In the genomic region with DNA sequence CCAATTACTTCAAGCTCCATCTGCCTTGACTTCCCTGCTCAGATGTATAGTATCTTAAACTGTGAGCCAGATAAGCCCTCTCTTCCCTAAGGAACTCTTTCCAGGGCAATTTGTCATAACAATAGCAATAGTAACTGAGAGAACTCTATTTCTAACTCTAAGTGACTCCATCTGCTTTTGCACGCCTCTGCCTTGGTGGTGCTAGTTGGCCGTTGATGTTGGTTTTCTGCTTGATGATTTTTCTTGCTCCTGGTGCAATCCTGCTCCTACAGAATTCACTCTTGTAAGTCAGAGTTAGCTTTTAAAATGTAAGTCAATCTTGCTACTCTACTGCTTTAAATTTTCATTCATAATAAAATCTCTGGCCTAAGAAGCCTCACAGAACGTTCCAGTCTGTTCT, we compare ENCODE assay signal across 36 mouse cellular contexts. TPM values are rescaled to one million over a fixed set of nuclear protein-coding genes. Genes with fewer than 3 reads are reported as not detected.
A peak's percentile ranks its signal among the peaks of the same experiment; 100 is the strongest.
DNase-seq lines count a peak whose midpoint lies in the region; ATAC-seq and TF ChIP-seq lines count a peak whose summit lies in the region.
"Had no signal": no experiment of that assay in that cellular context is flagged by ENCODE, and none has a peak within 500 bp of the region (broad histone marks: within the 10 kb centered on the region; RNA-seq: fewer than 3 reads in every experiment).

No protein-coding gene starts in this region.

- peak; percentile 45 for ATAC-seq in forebrain, postnatal 0 days
- ATAC-seq in forebrain, embryonic 12.5 days (ENCODE audit: low FRiP score): no peak
- ATAC-seq: forebrain, embryonic 13.5 days; forebrain, embryonic 16.5 days; hindbrain, embryonic 16.5 days; intestine, embryonic 15.5 days had no signal

- no peak overlapping the region for H3K4me2 ChIP-seq in forebrain, postnatal 0 days (ENCODE audit: low read depth)
- H3K4me2 ChIP-seq in forebrain, embryonic 12.5 days: no peak overlapping the region
- H3K4me2 ChIP-seq: embryonic facial prominence, embryonic 13.5 days; forebrain, embryonic 13.5 days; heart, embryonic 11.5 days; hindbrain, embryonic 12.5 days; intestine, embryonic 15.5 days had no signal

- WGBS in forebrain, postnatal 0 days: 83% methylated on average over 3 of the region's 3 CpGs
- WGBS in forebrain, embryonic 12.5 days: 87% methylated on average over 3 of the region's 3 CpGs

- H3K9ac ChIP-seq in forebrain, postnatal 0 days: no peak overlapping the region
- H3K9ac ChIP-seq in forebrain, embryonic 12.5 days: no peak overlapping the region
- H3K9ac ChIP-seq: embryonic facial prominence, embryonic 13.5 days; forebrain, embryonic 13.5 days; hindbrain, embryonic 12.5 days; intestine, embryonic 15.5 days had no signal

- no peaks in the 10 kb centered on the region for H3K4me1 ChIP-seq in forebrain, postnatal 0 days (ENCODE audit: insufficient read depth)
- no peaks in the 10 kb centered on the region for H3K4me1 ChIP-seq in forebrain, embryonic 12.5 days
- H3K4me1 ChIP-seq: embryonic facial prominence, embryonic 10.5 days; embryonic facial prominence, embryonic 13.5 days; forebrain, embryonic 13.5 days; hindbrain, embryonic 12.5 days; intestine, embryonic 15.5 days had no signal

- no peaks in the 10 kb centered on the region for H3K36me3 ChIP-seq in forebrain, postnatal 0 days (ENCODE audit: insufficient read depth)
- H3K36me3 ChIP-seq in forebrain, embryonic 12.5 days (replicated peaks): no peaks in the 10 kb centered on the region
- H3K36me3 ChIP-seq: embryonic facial prominence, embryonic 10.5 days; embryonic facial prominence, embryonic 13.5 days; hindbrain, embryonic 12.5 days; intestine, embryonic 15.5 days had no signal

- no peaks in the 10 kb centered on the region for H3K9me3 ChIP-seq in forebrain, postnatal 0 days (ENCODE audit: low read length)
- no peaks in the 10 kb centered on the region for H3K9me3 ChIP-seq in forebrain, embryonic 12.5 days
- H3K9me3 ChIP-seq: embryonic facial prominence, embryonic 10.5 days; embryonic facial prominence, embryonic 13.5 days; forebrain, embryonic 13.5 days; hindbrain, embryonic 12.5 days; intestine, embryonic 15.5 days had no signal

- DNase-seq in forebrain, postnatal 0 days: no peak
- DNase-seq in frontal cortex, postnatal 36 days (ENCODE audit: low spot score in 2 of 2): peak; percentile 10 to 37
- DNase-seq in frontal cortex, postnatal 14 days (ENCODE audit: low spot score in 2 of 2): no peak
- DNase-seq in left cerebral cortex, postnatal 36 days (ENCODE audit: low spot score in 2 of 2): peak; percentile 5 to 12
- DNase-seq in left cerebral cortex, adult 11 months (ENCODE audit: low spot score): no peak
- peak; percentile 26 for DNase-seq in brain, adult 2 months (ENCODE audit: low read depth, low spot score)
- DNase-seq in T-cell, adult 2 months (ENCODE audit: low spot score): no peak
- DNase-seq: adrenal gland, postnatal 10 days; adrenal gland, postnatal 36 days; cerebellum, adult 11-12 months; cerebellum, adult 8-10 months; cerebellum, postnatal 10 days; cerebellum, postnatal 36 days; embryo, embryonic 11 days; gastrocnemius, adult 2 months; gastrocnemius, postnatal 14 days; heart, adult 11 months had no signal

- no peak overlapping the region for H3K4me3 ChIP-seq in forebrain, postnatal 0 days (ENCODE audit: low read depth, low read length)
- no peak overlapping the region for H3K4me3 ChIP-seq in forebrain, embryonic 12.5 days (replicated peaks)
- H3K4me3 ChIP-seq: embryonic facial prominence, embryonic 10.5 days; embryonic facial prominence, embryonic 13.5 days; erythroblast, embryonic 14.5 days; forebrain, embryonic 13.5 days; gastrocnemius, adult 2 months; hindbrain, embryonic 12.5 days; intestine, embryonic 15.5 days had no signal

- H3K27ac ChIP-seq in forebrain, postnatal 0 days (ENCODE audit: low read depth, low read length): no peak overlapping the region
- no peak overlapping the region for H3K27ac ChIP-seq in forebrain, embryonic 12.5 days
- H3K27ac ChIP-seq: embryonic facial prominence, embryonic 10.5 days; embryonic facial prominence, embryonic 13.5 days; forebrain, embryonic 13.5 days; gastrocnemius, adult 2 months; hindbrain, embryonic 12.5 days; intestine, embryonic 15.5 days had no signal

- intact Hi-C loops in left cerebral cortex, postnatal 36 days (cut with DNase I): no loop called here

- H3K27me3 ChIP-seq in forebrain, postnatal 0 days (ENCODE audit: insufficient read depth, low read length): no peaks in the 10 kb centered on the region
- H3K27me3 ChIP-seq in forebrain, embryonic 12.5 days: no peaks in the 10 kb centered on the region
- H3K27me3 ChIP-seq: embryonic facial prominence, embryonic 13.5 days; forebrain, embryonic 13.5 days; hindbrain, embryonic 12.5 days; intestine, embryonic 15.5 days had no signal

- TF ChIP-seq CTCF in forebrain, postnatal 0 days (IDR thresholded peaks at IDR 0.05; ENCODE audit: low read depth): no peak

RNA-seq across cellular contexts. Expression of a gene that starts 44.1 kb away (rescaled TPM):
- total RNA-seq in forebrain, postnatal 0 days (2014; rRNA removed): not detected in 2 replicates
- not detected in 2 replicates for polyA plus RNA-seq in forebrain, postnatal 0 days (2015; fragmentation: Nextera tagmentation; extraction: Ambion mirVana)
- polyA plus RNA-seq in forebrain, embryonic 12.5 days (2016; fragmentation: Nextera tagmentation; extraction: Ambion mirVana): not detected in 2 replicates
- not detected for total RNA-seq in left cerebral cortex, postnatal 36 days (2021)
- total RNA-seq: adrenal gland, adult 18-20 months; adrenal gland, postnatal 36 days; gastrocnemius, adult 2 months; gastrocnemius, postnatal 14 days; gastrocnemius, postnatal 4 days; heart, adult 8-10 months; heart, postnatal 25 days; hematopoietic stem cell, adult 5-6 weeks had no signal
- polyA plus RNA-seq: brain, embryonic 14.5 days; cortical plate, adult 2 months; embryonic facial prominence, embryonic 10.5 days; embryonic facial prominence, embryonic 13.5 days; erythroblast, embryonic 14.5 days; forebrain, embryonic 13.5 days; forebrain, embryonic 16.5 days; heart, embryonic 11.5 days; heart, embryonic 14.5 days; heart, postnatal 0 days; hindbrain, embryonic 12.5 days; hindbrain, embryonic 16.5 days; intestine, embryonic 15.5 days had no signal

Comparison
In these comparisons a context has a peak if more than half of its experiments do, and no peak if none do; other contexts are left out.
1. DNase-seq: peak in frontal cortex, postnatal 36 days (2 of 2), left cerebral cortex, postnatal 36 days (2 of 2) and brain, adult 2 months (single experiment); none in forebrain, postnatal 0 days (single experiment), frontal cortex, postnatal 14 days (0 of 2), left cerebral cortex, adult 11 months (single experiment) and T-cell, adult 2 months (single experiment).